Mouse (Mus musculus) MN1 (cell line): ENCODE data around the gene Cltc.

Experiments
- DNase-seq: peaks from one replicate; pipeline ENCODE4 v3.0.0-alpha.2; 2016; ENCODE audit warnings: low spot score

Cltc gene

GRCm38 (mm10) chr11:86647706-86648447 is 109.5 kb downstream of the Cltc start:
- no peak for DNase-seq

- no peak for DNase-seq
These were observed 110.4 kb downstream of the Cltc start for GRCm38 (mm10) chr11:86646885-86647459.

GRCm38 (mm10) chr11:86646136-86646834 is 111.1 kb downstream of the Cltc start:
- no peak for DNase-seq

- no peak for DNase-seq
These were observed 112.8 kb downstream of the Cltc start for GRCm38 (mm10) chr11:86644553-86644952.
